Mouse (Mus musculus): ENCODE measurements at regions not wholly inside any gene's neighbourhood (a gene's known extent, or its start where the extent isn't known, plus 50 kb on each side); places are given as distances from the start of the nearest gene placed in this dataset.

GRCm38 (mm10) chr3:34522054-34522684 lies 128.0 kb upstream of the Sox2 start:
- DNase-seq (ENCODE audit: low read depth, low spot score), result no peak

GRCm38 (mm10) chr3:34521357-34522053 lies 128.7 kb upstream of the Sox2 start:
- no peak for DNase-seq (ENCODE audit: low read depth, low spot score)

DNA sequence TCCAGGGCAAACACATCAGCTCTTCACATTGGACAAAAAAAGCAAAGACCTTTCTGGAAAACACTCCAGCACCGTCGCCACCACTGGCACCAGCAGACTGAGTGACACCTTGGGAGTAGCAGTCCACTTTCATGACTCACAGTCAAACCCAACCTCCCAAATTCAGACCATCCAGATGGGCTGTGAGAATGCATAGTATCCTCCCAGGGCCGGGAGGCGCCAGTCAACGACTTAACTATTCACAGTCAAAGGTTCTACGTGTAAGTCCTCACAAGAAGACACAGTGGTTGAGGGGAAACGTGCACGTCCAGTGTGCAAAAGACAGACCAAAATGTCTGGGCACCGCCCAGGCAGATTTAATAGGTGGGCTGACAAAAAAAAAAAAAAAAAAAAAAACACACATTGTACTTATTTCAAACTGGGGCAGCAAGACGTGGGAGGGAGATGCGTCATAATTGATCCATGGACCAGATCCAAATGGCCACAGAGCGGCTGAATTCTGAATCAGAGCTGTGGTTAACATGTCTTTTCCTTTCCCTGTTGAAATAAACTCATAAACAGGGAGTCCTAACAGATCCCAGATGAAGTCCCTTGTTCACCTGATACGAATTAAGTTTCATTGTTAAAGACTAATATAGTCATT lies 137.6 kb upstream of the Sox2 start:
- DNase-seq (ENCODE audit: low read depth, low spot score), result no peak

DNA sequence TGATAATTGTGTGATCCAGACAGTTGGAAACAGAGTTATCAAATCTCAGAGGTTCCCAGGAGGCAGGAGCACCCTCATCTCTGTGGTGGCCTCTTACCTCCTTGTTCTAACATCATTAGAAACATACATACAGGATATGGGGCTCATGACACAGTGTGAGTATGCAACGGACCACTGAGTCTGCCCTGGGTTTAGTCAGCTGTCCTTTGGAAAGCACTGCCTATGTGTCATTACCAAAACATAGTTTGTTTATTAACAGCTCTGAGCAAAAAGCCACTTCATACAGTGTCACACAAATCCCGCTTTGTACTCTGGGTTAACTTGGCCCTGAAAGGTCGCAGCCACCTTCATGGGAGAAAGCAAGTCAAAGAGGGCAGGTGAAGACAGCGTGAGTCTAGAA lies 139.5 kb upstream of the Sox2 start:
- DNase-seq (ENCODE audit: low read depth, low spot score), result no peak

DNA sequence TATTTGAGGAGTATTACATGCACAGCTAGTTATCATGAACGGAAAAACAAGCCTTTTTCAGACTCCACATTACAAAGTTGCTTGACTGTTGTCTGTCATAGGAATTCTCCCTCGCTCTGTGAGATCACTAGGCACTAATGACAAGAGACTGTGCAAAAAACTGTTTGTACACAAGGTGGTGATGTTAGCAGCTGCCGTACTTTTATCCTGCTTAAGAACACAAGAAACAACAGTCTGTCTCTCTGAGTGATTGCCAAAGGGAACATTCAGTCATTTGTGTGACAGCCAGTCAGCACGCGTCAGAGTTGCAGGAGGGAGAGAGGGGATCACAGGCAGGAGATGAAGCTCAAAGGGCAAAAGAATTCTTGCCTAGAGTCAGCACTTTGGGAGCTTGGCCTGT lies 141.0 kb upstream of the Sox2 start:
- DNase-seq (ENCODE audit: low read depth, low spot score), result no peak

GRCm38 (mm10) chr3:34504573-34504894 lies 145.7 kb upstream of the Sox2 start:
- no peak for DNase-seq (ENCODE audit: low read depth, low spot score)

DNA sequence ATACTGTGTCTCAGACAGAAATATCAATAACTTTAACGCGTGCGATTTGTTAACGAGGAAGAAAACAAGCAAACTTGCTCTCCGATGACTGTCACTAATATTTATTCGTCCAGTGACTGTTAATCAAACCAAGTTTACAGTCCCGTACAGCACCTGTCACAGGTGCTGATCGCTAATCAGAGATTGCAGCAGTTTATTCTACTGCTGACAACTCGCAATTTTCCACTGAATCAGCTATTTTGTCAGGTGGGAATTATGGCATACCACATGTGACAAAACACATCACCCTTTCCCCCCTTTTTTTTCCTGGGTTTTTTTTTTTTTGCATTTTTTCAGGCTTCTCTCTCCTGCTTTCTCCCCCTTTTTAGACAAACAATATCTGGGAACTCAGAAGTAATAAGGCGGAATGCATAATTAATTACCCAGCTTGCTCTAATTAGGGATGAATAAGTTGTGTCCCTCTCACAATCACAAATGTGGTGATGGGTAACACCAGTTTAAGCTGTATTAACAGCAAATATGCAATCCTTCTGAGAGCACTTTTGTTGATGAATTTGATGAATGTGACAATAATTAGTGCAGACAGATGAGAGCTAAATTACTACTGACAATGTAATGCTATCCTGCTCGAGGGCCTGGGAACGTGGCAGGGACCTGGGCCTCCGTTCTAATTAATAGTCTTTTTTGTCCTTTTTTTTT lies 146.2 kb upstream of the Sox2 start:
- no peak for DNase-seq (ENCODE audit: low read depth, low spot score)

DNA sequence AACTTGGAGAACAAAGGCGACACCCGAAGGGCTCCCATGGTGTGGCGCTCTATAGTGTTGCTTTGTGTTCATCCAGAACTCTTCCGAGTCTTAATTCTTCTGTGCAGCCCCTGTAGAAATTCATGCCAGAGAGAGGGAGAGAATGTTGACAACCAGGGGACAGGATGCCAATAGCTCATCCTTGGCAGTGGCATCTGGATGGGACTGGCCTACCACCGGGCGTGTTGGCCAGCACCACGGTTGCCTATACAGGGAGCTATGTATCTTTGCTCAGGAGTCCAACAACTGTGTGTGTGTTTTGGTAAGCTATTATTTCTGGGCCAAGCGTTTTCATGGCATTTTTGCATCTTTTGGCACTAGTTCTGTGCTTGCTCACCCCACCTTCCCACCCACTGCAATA lies 153.4 kb upstream of the Sox2 start:
- DNase-seq (ENCODE audit: low read depth, low spot score), result no peak

DNA sequence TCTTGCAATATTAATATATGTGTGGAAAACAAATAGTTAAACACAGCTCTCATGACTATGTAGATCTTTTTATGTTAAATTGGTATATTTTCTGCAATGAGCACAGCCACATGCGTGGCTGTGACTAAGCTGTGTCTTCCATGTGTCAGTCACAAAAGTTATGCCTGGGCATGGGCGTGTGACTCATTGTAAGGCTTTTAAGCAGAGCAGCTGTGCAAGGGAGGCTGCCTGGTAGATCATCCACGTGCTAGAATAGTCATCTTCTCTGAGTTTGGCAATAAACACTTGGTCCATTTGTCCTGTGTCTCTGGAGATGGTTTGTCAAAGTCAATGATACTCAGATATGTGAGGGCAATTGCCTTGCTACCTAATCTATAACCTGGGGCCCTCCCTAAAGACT lies 154.6 kb upstream of the Sox2 start:
- DNase-seq (ENCODE audit: low read depth, low spot score), result no peak

DNA sequence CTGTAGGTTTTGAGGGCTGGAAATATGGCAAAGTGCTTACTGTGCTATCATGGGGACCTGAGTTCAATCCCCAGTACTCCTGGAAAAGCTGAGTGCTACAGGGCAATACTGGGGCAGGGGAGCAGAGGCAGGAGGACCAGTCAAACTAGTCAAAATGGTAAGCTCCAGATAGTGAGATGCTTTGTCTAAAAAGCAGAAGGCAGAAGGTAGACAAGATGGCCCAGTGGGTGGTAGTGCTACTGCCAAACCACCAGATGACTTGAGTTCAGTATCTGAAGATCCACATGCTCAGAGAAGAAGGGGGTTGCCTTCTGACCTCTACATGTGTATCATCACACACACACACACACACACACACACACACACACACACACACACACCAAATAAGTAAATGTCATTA lies 156.3 kb upstream of the Sox2 start:
- no peak for DNase-seq (ENCODE audit: low read depth, low spot score)

GRCm38 (mm10) chr3:34489008-34489407 lies 161.2 kb upstream of the Sox2 start:
- DNase-seq (ENCODE audit: low read depth, low spot score), result no peak

DNA sequence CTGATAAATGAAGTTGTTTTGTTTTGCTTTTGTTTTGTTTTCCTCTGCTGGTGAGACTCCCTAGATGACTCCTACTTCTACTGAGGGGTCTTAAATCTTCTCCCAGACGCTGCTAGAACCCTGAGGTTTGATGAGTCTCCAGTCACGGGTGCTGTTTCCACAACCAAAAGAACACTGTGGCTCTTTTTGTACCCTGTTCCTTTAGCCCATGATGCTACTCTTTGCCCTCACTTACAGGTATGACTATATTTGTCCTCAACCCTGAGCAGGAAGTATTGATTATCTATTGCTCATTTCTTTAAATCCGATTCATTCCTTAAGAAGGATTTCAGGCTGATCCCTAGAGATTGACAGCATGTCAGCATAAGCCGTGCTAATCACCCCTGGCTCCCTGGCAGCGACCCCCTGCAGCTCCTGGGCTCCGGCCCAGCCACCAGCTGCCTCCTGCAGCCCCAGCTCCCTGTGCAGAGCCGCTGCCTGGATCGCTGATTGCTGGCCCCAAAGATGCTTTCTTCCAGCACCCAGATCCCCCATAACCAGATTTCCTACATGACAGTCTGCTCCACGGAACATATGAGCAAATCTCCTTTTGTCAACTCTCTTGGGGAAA lies 163.7 kb upstream of the Sox2 start:
- no peak for DNase-seq (ENCODE audit: low read depth, low spot score)

GRCm38 (mm10) chr3:34485345-34486223 lies 164.6 kb upstream of the Sox2 start:
- DNase-seq (ENCODE audit: low read depth, low spot score), result no peak

GRCm38 (mm10) chr3:34483934-34484333 lies 166.3 kb upstream of the Sox2 start:
- no peak for DNase-seq (ENCODE audit: low read depth, low spot score)

- DNase-seq (ENCODE audit: low read depth, low spot score), result no peak
Measured at GRCm38 (mm10) chr3:34481821-34482713, 168.1 kb upstream of the Sox2 start.

DNA sequence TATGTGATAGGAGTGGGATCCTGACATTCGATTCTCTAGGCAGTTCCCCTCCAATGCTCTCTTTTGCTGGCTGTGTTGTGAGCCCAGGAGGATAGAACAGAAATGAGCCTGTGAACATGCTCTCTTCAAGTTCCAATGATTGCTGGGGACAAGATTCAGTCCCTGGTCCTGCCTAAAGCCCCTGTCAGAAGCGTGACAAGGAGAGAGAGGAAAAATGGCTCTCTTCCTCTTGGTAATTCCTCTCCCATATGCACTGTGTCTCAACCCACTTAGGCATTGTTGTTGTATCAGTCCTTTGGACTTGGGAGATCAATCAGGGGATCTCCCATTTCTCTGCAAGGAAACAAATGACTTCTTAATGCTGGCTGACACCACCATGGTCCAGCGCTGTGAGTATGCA lies 168.9 kb upstream of the Sox2 start:
- DNase-seq (ENCODE audit: low read depth, low spot score), result no peak

DNA sequence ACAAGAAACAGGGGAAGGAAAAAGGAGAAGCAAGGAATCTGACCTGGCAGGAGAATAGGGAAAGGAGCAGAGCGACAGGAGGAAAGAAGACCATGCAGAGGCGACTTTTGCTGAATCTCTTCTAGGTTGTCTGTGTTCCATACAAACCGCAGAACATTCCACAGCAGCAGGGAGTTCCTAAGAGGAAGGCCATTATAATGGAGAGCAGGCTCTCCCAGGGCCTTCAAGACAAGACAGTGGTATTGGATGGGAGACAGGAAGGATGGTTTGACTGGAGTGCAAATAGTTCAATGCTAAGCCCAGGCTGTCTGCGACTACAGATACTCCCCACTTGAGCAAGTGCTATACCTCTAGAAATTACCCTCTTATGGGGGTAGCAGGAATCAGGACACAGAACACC lies 176.1 kb upstream of the Sox2 start:
- no peak for DNase-seq (ENCODE audit: low read depth, low spot score)

DNA sequence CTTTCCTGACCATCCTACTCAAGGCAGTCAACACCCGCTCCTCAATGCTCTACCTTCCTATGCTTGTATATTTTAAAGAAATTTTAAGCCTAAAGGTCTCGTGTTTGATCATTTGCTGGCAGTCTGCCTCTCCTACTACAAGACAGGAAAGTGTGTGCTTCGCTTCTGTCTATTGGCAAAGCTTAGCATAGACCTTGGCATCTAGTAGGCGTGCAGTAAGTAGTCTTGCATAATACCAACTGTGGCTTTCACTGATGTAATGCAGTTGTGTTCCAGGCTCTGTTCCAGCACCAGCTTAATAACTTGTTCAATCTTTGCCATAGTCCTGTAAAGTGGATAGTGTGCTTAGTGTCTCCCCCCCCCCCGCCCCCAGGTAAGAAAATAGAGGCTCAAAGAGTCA lies 179.5 kb upstream of the Sox2 start:
- no peak for DNase-seq (ENCODE audit: low read depth, low spot score)

DNA sequence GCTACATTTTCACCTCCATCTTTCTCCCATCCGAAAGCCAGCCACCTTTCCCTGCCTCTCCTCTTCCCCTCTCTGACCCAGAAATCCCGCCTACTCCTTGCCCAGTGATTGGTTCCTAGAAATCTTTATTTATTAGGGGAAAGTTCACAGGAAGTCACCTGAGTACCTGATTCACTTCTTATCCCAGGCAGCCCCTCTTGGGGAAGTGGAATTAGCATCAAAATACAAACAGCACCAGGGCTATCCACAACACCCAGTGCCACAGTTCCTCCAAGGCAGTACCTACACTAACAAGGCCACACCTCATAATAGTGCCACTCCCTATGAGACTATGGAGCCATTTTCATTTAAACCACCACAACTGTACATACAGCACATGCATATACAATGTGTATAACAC lies 180.3 kb upstream of the Sox2 start:
- peak; percentile 20 for DNase-seq (ENCODE audit: low read depth, low spot score)

GRCm38 (mm10) chr3:34466312-34466711 lies 183.9 kb upstream of the Sox2 start:
- no peak for DNase-seq (ENCODE audit: low read depth, low spot score)
